Comparison of ENCODE assay signal across 8 mouse cellular contexts in genomic region chr13:46810098-46810497, GRCm38 (mm10).
DNase-seq lines count a peak whose midpoint lies in the region; ATAC-seq and TF ChIP-seq lines count a peak whose summit lies in the region.

No protein-coding gene starts in this region.

- H3K4me3 ChIP-seq in heart, embryonic 11.5 days (ENCODE audit: low read depth, low read length): no peak overlapping the region
- no peak overlapping the region for H3K4me3 ChIP-seq in lung, postnatal 0 days (ENCODE audit: low read depth, low read length)

- no peaks in the 10 kb centered on the region for H3K27me3 ChIP-seq in heart, embryonic 11.5 days (ENCODE audit: control insufficient read depth, insufficient read depth, low read length)
- no peaks in the 10 kb centered on the region for H3K27me3 ChIP-seq in lung, postnatal 0 days (replicated peaks; ENCODE audit: insufficient read depth, low read length)

- no peak overlapping the region for H3K27ac ChIP-seq in heart, embryonic 11.5 days (ENCODE audit: low read depth, low read length)
- no peak overlapping the region for H3K27ac ChIP-seq in lung, postnatal 0 days (ENCODE audit: low read length)

- no peak overlapping the region for H3K9ac ChIP-seq in heart, embryonic 11.5 days (ENCODE audit: low read depth, low read length)
- H3K9ac ChIP-seq in lung, postnatal 0 days (replicated peaks; ENCODE audit: low read depth): no peak overlapping the region

- TF ChIP-seq EP300 in lung, postnatal 0 days (IDR thresholded peaks at IDR 0.05): no peak

- peak; percentile 58 to 66 for DNase-seq in heart, adult 18-20 months
- peak; percentile 36 to 72 for DNase-seq in spleen, postnatal 4 days (ENCODE audit: low spot score in 2 of 2)
- DNase-seq in spleen, adult 12 weeks (ENCODE audit: low spot score): no peak
- DNase-seq in c-Kit-positive CD71-positive TER-119-negative erythroid progenitor cells, embryonic 14.5 days (ENCODE audit: low read depth): peak; percentile 42
- DNase-seq in gastrocnemius, postnatal 25 days: peak; percentile 22
- peak; percentile 63 for DNase-seq in lung, postnatal 0 days (ENCODE audit: low spot score)

- H3K9me3 ChIP-seq in heart, embryonic 11.5 days (replicated peaks; ENCODE audit: control insufficient read depth, low read length): no peaks in the 10 kb centered on the region
- H3K9me3 ChIP-seq in lung, postnatal 0 days (ENCODE audit: low read length): no peaks in the 10 kb centered on the region

- no peak overlapping the region for H3K4me2 ChIP-seq in heart, embryonic 11.5 days
- no peak overlapping the region for H3K4me2 ChIP-seq in lung, postnatal 0 days (replicated peaks; ENCODE audit: low read depth, low read length)

- peak; percentile 72 for TF ChIP-seq CTCF in lung, postnatal 0 days (IDR thresholded peaks at IDR 0.05)

- 85% methylated on average over 12 of the region's 12 CpGs for WGBS in heart, embryonic 11.5 days (ENCODE audit: insufficient replicate concordance)
- WGBS in lung, postnatal 0 days: 92% methylated on average over 12 of the region's 12 CpGs

- ATAC-seq in heart, embryonic 11.5 days (replicated peaks; ENCODE audit: insufficient number of reproducible peaks, low FRiP score, low TSS enrichment): no peak
- ATAC-seq in lung, postnatal 0 days: peak; percentile 54
- ATAC-seq in activated CD4-positive, CD25-positive, alpha-beta regulatory T cell, adult 4 months: no peak

- H3K36me3 ChIP-seq in heart, embryonic 11.5 days (ENCODE audit: control insufficient read depth, insufficient read depth, low read length): peaks cover 46% of the 10 kb centered on the region
- H3K36me3 ChIP-seq in lung, postnatal 0 days (ENCODE audit: insufficient read depth, low read length): peaks cover 39% of the 10 kb centered on the region

- H3K4me1 ChIP-seq in heart, embryonic 11.5 days (ENCODE audit: control insufficient read depth, insufficient read depth, low read length): 0 out of 2 replicates have a peak, but pooled peaks cover 3% of the 10 kb centered on the region
- no peaks in the 10 kb centered on the region for H3K4me1 ChIP-seq in lung, postnatal 0 days (ENCODE audit: insufficient read depth, low read depth, low read length)
